Mouse (Mus musculus) testis, adult 2 months (tissue): Measurements from ENCODE around the gene Parp9.

Experiments used
- CTCF ChIP-seq: fragments of 200-500 bp; IDR thresholded peaks from 2 replicates; pipeline ENCODE4 v1.5.1; 2012; ENCODE audit warnings: low read depth, mild to moderate bottlenecking, inconsistent platforms, low read length, moderate library complexity; ENCODE audit not compliant: control insufficient read depth, insufficient read depth, insufficient replicate concordance
- POLR2A ChIP-seq: fragments of 200-500 bp; IDR thresholded peaks from 2 replicates; pipeline ENCODE4 v1.6.1; 2012; ENCODE audit warnings: low read depth, mild to moderate bottlenecking, inconsistent platforms, low read length, moderate library complexity; ENCODE audit not compliant: control insufficient read depth

DNA sequence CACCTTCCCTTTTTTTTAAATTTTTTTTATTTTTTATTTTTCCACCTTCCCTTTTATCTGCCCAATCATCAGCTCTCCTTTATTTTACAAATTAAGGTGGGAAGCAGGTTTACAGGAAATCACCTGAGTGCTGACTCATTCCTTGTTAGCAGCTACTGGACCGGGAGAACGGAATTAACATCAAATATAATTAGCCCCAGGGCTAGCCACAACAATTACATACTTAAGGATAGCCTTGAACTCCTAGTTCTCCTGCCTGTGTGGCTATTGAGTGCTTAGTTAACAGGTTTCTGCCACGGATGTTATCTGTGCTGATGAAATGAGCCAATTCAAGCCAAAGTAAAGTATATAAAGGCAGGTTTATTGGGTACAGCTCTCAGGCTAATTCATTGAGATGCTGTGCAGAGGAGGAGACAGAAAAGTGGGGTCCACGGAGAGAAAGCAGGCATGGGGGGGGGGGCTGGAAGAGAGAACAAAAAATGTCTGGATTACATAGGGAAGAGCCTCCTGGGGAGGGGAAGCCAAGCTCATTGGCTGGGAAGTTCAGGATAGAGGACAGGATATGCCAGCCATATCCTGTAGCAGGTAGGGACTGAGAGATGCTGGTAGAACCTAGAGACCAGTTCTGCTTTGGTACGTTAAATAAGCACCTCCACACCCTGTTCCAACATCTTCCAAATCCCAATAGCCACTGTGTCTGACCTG, 28.3 kb downstream of the Parp9 start:
- TF ChIP-seq CTCF (no peak), POLR2A (no peak)
